Mouse (Mus musculus) forebrain, embryonic 14.5 days (tissue): ENCODE measurements around the gene Rps6ka5. TPM values are rescaled to one million over a fixed set of nuclear protein-coding genes. Genes with fewer than 3 reads are reported as not detected.

ENCODE experiments used
- ATAC-seq: fragments of 200-750 bp; cut with Nextera tagmentation; 2 replicates; pipeline ENCODE4 v1.8.0; 2017; ENCODE audit warnings: mild to moderate bottlenecking, moderate library complexity
- DNase-seq: peaks from one replicate; pipeline ENCODE4 v3.0.0-alpha.2; 2015; ENCODE audit warnings: low spot score
- H3K27ac ChIP-seq: fragments of 300-500 bp; sonication (generic); 2 replicates; pipeline ENCODE4 v1.5.1; 2014; ENCODE audit warnings: low read depth, mild to moderate bottlenecking, control low read depth, low read length, moderate library complexity
- H3K27me3 ChIP-seq: fragments of 300-500 bp; sonication (generic); replicated peaks from 2 replicates; pipeline ENCODE4 v1.6.1; 2014; ENCODE audit warnings: low read length, control low read depth, mixed read lengths; ENCODE audit not compliant: control insufficient read depth, insufficient read depth
- H3K36me3 ChIP-seq: fragments of 300-500 bp; sonication (generic); 2 replicates; pipeline ENCODE4 v1.6.1; 2014; ENCODE audit warnings: low read length, control low read depth; ENCODE audit not compliant: control insufficient read depth, insufficient read depth
- H3K4me1 ChIP-seq: fragments of 300-500 bp; sonication (generic); 2 replicates; pipeline ENCODE4 v1.6.1; 2014; ENCODE audit warnings: antibody characterized with exemption, low read length, control low read depth; ENCODE audit not compliant: control insufficient read depth, insufficient read depth
- H3K4me2 ChIP-seq: fragments of 300-500 bp; sonication (generic); 2 replicates; pipeline ENCODE4 v1.6.1; 2014; ENCODE audit warnings: mild to moderate bottlenecking, control low read depth, low read length
- H3K4me3 ChIP-seq: fragments of 300-500 bp; sonication (generic); 2 replicates; pipeline ENCODE4 v1.5.1; 2014; ENCODE audit warnings: low read depth, low read length, control low read depth
- H3K9ac ChIP-seq: fragments of 300-500 bp; sonication (generic); 2 replicates; pipeline ENCODE4 v1.6.1; 2014; ENCODE audit warnings: mild to moderate bottlenecking, low read length, control low read depth, moderate library complexity
- H3K9me3 ChIP-seq: fragments of 300-500 bp; sonication (generic); replicated peaks from 2 replicates; pipeline ENCODE4 v1.6.1; 2016; ENCODE audit warnings: low read length, control low read depth, mixed read lengths; ENCODE audit not compliant: control insufficient read depth
- WGBS: fragments of 180-500 bp; shearing (Covaris S2); extraction: QIAGEN DNeasy Blood & Tissue Kit; methylation state at CpG from one replicate; pipeline ENCODE4 v1.1.7; 2014; 5-methylcytosine and 5-hydroxymethylcytosine counted together
- polyA plus RNA-seq: library from polyadenylated mRNA; unstranded; fragments of >200 nt; fragmentation: Nextera tagmentation; extraction: Ambion mirVana; gene quantifications from 2 replicates; pipeline ENCODE4 v1.2.1, GENCODE M21; 2014

The Rps6ka5 gene
- polyA plus RNA-seq, 1 experiment from 2014 or later, result 10.3 TPM

DNA sequence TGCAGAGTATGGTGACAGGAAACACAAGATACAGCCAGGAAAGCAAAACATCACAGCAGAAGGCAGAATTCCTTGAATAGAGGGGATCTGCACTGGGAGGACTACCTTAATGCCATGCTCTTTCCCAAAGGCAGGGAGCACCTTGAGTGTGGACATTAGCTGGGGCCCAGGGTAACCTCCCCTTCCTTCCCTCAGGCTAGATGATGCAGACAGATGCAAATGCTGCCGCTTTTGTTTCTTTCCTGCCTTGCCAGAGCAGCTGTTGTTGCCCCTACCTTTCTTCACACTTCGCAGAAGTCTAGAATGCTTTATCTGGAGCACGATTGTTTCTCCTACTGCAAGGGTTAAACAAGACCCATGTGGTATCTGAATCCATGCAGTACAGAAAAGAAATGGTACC, 34.6 kb downstream of the Rps6ka5 start:
- 34% methylated on average over 3 of the region's 3 CpGs for WGBS
- DNase-seq (no peak), ATAC-seq (no peak)
- Histone ChIP-seq H3K9ac (no peak overlapping the region), H3K4me1 (no peaks in the 10 kb centered on the region), H3K4me2 (no peak overlapping the region), H3K27ac (no peak overlapping the region), H3K9me3 (no peaks in the 10 kb centered on the region), H3K27me3 (no peaks in the 10 kb centered on the region), H3K4me3 (no peak overlapping the region), H3K36me3 (no peaks in the 10 kb centered on the region)

DNA sequence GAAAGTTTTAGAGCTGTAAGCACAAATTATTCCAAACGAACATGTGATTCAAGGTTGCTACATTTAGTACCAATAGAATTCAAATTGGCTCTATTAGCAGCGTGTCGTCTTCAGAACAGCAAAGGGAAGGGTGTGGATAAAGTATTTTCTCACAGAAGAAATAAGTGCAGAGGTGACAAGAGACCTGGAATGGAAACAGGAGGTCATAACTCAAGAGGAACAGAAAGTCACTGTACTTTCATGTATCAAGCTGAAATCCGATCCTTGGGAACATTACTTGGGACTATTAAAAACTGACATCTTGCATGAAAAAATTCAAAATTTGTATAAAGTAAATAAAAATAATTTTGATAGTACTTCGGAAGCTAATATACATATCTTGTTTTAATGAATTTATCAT, 36.3 kb downstream of the Rps6ka5 start:
- 65% methylated on average over 5 of the region's 5 CpGs for WGBS
- Histone ChIP-seq H3K4me2 (no peak overlapping the region), H3K9me3 (no peaks in the 10 kb centered on the region), H3K4me1 (no peaks in the 10 kb centered on the region), H3K27ac (no peak overlapping the region), H3K27me3 (no peaks in the 10 kb centered on the region), H3K4me3 (no peak overlapping the region), H3K9ac (no peak overlapping the region), H3K36me3 (no peaks in the 10 kb centered on the region)
- no peak for ATAC-seq
- DNase-seq, result no peak

DNA sequence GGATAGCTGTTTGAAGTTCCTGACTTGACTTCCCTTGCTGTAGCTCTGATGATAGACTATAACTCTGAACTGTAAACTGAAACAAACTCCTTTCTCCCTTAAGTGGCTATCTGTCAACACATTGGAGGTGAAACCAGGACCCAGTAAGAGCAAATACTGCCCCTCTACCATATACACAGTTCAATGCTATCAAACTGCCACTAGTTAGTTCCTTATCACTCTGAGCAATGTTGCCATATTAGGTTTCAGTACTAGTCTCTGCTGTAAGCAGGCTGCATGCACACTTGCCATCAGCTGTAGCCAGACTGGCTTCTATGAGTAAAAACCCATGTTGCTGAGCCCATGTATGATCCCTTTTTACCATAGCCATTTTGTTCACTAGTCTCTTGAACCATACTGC, 38.6 kb downstream of the Rps6ka5 start:
- Histone ChIP-seq H3K4me1 (no peaks in the 10 kb centered on the region), H3K4me2 (no peak overlapping the region), H3K4me3 (no peak overlapping the region), H3K9ac (no peak overlapping the region), H3K9me3 (no peaks in the 10 kb centered on the region), H3K27ac (no peak overlapping the region), H3K36me3 (no peaks in the 10 kb centered on the region), H3K27me3 (no peaks in the 10 kb centered on the region)
- DNase-seq, result no peak
- ATAC-seq, result no peak

DNA sequence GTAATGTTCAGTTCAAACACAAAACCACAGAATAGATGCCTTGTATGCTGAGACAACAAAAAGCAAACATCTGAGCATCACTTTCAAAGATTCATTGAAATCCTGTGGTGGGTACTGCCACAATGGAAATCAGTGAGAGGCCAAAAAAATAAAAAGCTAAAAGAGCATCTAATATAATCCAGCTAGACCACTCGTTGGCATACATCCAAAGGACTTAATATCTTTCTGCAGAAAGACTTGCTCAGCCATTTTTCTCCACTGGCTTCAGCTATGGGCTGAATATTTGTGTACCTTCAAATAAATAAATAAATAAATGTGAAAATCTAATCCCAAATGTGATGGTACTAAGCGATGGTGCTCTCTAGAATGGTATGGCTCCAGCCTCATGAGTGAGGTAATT, 39.8 kb downstream of the Rps6ka5 start:
- no peaks in the 10 kb centered on the region for H3K36me3 ChIP-seq
- no peaks in the 10 kb centered on the region for H3K9me3 ChIP-seq
- DNase-seq (peak; percentile 41), ATAC-seq (no peak)
- no peak overlapping the region for H3K4me2 ChIP-seq
- H3K9ac ChIP-seq, result no peak overlapping the region
- no peaks in the 10 kb centered on the region for H3K27me3 ChIP-seq
- 72% methylated on average over 2 of the region's 2 CpGs for WGBS
- H3K4me3 ChIP-seq, result no peak overlapping the region
- no peaks in the 10 kb centered on the region for H3K4me1 ChIP-seq
- H3K27ac ChIP-seq, result no peak overlapping the region

- ATAC-seq, result no peak
- Histone ChIP-seq H3K36me3 (no peaks in the 10 kb centered on the region), H3K27me3 (no peaks in the 10 kb centered on the region), H3K4me2 (no peak overlapping the region), H3K27ac (no peak overlapping the region), H3K4me3 (no peak overlapping the region), H3K4me1 (no peaks in the 10 kb centered on the region), H3K9ac (no peak overlapping the region), H3K9me3 (no peaks in the 10 kb centered on the region)
- DNase-seq, result no peak
- WGBS, result 90% methylated on average over 7 of the region's 7 CpGs
Measured at GRCm38 (mm10) chr12:100681752-100682151, 45.0 kb downstream of the Rps6ka5 start.

- Histone ChIP-seq H3K27me3 (no peaks in the 10 kb centered on the region), H3K9me3 (no peaks in the 10 kb centered on the region), H3K27ac (no peak overlapping the region), H3K4me2 (no peak overlapping the region), H3K9ac (no peak overlapping the region), H3K4me1 (no peaks in the 10 kb centered on the region), H3K36me3 (no peaks in the 10 kb centered on the region), H3K4me3 (no peak overlapping the region)
- DNase-seq (no peak), ATAC-seq (no peak)
- WGBS, result 75% methylated on average over 1 of the region's 1 CpGs
Measured at GRCm38 (mm10) chr12:100681241-100681640, 45.5 kb downstream of the Rps6ka5 start.

GRCm38 (mm10) chr12:100680676-100681075, 46.1 kb downstream of the Rps6ka5 start:
- Histone ChIP-seq H3K4me1 (no peaks in the 10 kb centered on the region), H3K9ac (no peak overlapping the region), H3K9me3 (no peaks in the 10 kb centered on the region), H3K4me3 (no peak overlapping the region), H3K27ac (no peak overlapping the region), H3K27me3 (no peaks in the 10 kb centered on the region), H3K36me3 (no peaks in the 10 kb centered on the region), H3K4me2 (no peak overlapping the region)
- WGBS, result 77% methylated on average over 5 of the region's 5 CpGs
- ATAC-seq (no peak), DNase-seq (no peak)

DNA sequence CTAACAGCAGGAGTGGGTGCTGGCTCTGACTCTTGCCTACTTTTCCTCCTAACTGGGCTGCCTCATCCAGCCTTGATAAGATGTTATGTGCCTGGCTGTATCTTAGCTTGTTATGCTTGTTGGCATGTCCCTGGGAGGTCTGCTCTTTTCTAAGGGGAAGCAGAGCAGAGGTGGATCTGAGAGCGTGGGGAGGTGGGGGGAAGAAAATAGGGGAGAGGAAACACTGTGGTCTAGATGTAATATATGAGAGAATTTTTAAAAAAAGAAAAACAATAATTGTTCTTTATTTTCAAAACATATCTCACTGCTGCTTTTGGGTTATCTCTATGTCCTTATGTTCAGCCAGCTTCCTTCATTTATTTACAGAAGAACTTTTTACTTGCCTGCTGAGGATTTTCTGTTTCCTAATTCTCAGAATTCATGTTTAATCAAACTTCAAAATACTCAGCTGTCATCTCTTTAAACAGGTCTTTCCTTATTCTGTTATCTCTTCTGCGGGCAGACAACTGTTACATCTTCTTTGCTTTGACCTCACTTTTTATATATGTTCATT, 56.1 kb downstream of the Rps6ka5 start:
- ATAC-seq, result no peak
- H3K36me3 ChIP-seq, result no peaks in the 10 kb centered on the region
- H3K4me2 ChIP-seq, result no peak overlapping the region
- H3K27me3 ChIP-seq, result no peaks in the 10 kb centered on the region
- 0 out of 2 replicates have a peak, but pooled peaks cover 2% of the 10 kb centered on the region for H3K4me1 ChIP-seq
- H3K27ac ChIP-seq, result no peak overlapping the region
- H3K9me3 ChIP-seq, result no peaks in the 10 kb centered on the region
- DNase-seq, result no peak
- H3K4me3 ChIP-seq, result no peak overlapping the region
- WGBS, result 96% methylated on average over 2 of the region's 2 CpGs
- no peak overlapping the region for H3K9ac ChIP-seq

DNA sequence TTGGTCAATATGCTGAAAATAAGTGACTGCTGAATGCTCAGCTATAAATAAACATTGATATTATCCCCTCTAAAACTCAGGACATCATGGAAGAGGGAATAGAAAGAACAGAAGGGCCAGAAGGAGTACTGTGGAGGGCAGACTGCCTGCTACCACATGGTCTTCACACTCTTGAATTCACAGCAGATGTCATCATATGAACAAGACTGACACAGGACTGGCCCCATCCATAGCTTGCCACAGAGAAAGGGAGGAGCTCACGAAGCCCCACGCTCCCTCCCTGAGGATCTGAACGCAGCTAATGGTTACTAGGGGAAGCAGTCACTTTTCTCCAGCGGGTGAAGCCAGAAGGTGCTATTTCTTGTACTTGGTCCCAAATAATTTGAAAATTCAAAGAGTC, 61.5 kb downstream of the Rps6ka5 start:
- peak; percentile 87 for ATAC-seq

More for the DNA sequence above, 61.5 kb downstream of the Rps6ka5 start:
- Histone ChIP-seq H3K4me2 (no peak overlapping the region), H3K27ac (no peak overlapping the region), H3K4me1 (0 out of 2 replicates have a peak, but pooled peaks cover 2% of the 10 kb centered on the region), H3K9ac (no peak overlapping the region), H3K9me3 (no peaks in the 10 kb centered on the region), H3K27me3 (no peaks in the 10 kb centered on the region), H3K36me3 (no peaks in the 10 kb centered on the region), H3K4me3 (no peak overlapping the region)
- WGBS, result 54% methylated on average over 4 of the region's 4 CpGs
- DNase-seq, result peak; percentile 65
